Mouse (Mus musculus) E14TG2a.4 (cell line): ENCODE measurements around the gene Timm50.
A peak's percentile ranks its signal among the peaks of the same experiment; 100 is the strongest.

Experiments used
- CTCF ChIP-seq: conservative IDR thresholded peaks from 2 replicates; pipeline ENCODE4 v1.5.1; 2014; ENCODE audit warnings: low read length
- NANOG ChIP-seq: IDR thresholded peaks from 2 replicates; pipeline ENCODE4 v1.6.1; 2014; ENCODE audit warnings: borderline replicate concordance, low read length, mixed read lengths

DNA sequence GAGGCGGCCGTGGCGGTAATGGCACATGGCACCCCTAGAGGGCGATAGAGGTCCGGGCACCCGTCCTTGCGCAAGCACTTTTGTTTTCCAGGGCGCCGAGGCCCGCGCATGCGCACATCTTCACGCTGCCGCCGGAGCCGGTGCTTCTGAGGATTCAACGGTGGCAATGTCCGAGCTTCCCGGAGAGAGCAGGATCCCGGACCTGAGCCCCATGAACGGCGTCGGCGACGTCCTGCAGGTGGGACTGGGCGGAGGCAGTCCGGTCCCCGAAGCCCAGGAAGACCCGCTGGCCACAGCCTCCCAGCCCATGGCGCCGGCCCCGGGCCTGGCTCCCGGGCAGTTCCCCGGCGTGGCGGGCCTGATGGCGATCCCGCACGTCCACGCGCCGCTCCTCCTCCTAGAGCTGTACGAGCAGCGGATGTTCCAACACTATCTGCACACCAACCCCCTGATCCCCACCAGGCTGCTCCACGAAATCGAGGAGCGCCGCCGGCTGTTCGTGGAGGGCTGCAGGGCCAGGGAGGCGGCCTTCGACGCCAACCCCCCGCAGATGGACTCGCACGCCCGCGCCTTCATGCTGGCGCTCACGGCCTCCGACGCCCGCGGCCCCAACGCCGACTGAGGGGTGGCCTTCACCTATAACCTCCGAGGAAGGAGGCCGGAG lies 34.1 kb downstream of the Timm50 start, which contains the start of gene Eid2b:
- TF ChIP-seq CTCF: peak; percentile 87
- no peak for TF ChIP-seq NANOG
